Mouse (Mus musculus): ENCODE measurements around the gene Ppp1r17. TPM values are rescaled to one million over a fixed set of nuclear protein-coding genes. Genes with fewer than 3 reads are reported as not detected.

Gene Ppp1r17
- polyA plus RNA-seq, 1 experiment from 2014 or later, result 15.6 TPM

- Histone ChIP-seq H3K4me2 (replicated peaks) (no peak overlapping the region), H3K4me3 (no peak overlapping the region), H3K27me3 (no peaks in the 10 kb centered on the region), H3K36me3 (no peaks in the 10 kb centered on the region), H3K4me1 (no peaks in the 10 kb centered on the region), H3K27ac (peak overlapping the region; percentile 53), H3K9me3 (replicated peaks) (no peaks in the 10 kb centered on the region), H3K9ac (no peak overlapping the region)
- 34% methylated on average over 5 of the region's 5 CpGs for WGBS
- peak; percentile 66 for ATAC-seq (ENCODE audit: low FRiP score)
Observed at GRCm38 (mm10) chr6:56044270-56044669, 27.0 kb downstream of the Ppp1r17 start.

GRCm38 (mm10) chr6:56044716-56045115, 27.4 kb downstream of the Ppp1r17 start:
- 36% methylated on average over 1 of the region's 1 CpGs for WGBS
- Histone ChIP-seq H3K27me3 (no peaks in the 10 kb centered on the region), H3K9ac (no peak overlapping the region), H3K4me1 (no peaks in the 10 kb centered on the region), H3K9me3 (replicated peaks) (no peaks in the 10 kb centered on the region), H3K27ac (peak overlapping the region; percentile 53), H3K4me2 (replicated peaks) (no peak overlapping the region), H3K36me3 (no peaks in the 10 kb centered on the region), H3K4me3 (no peak overlapping the region)
- peak; percentile 83 for ATAC-seq (ENCODE audit: low FRiP score)

- no peak for ATAC-seq (ENCODE audit: low FRiP score)
- 0 out of 2 replicates have a peak, but pooled peaks cover 3% of the 10 kb centered on the region for H3K9me3 ChIP-seq (replicated peaks)
- 91% methylated on average over 3 of the region's 3 CpGs for WGBS
Observed at GRCm38 (mm10) chr6:56048580-56048979, 31.3 kb downstream of the Ppp1r17 start.

GRCm38 (mm10) chr6:56049104-56049503, 31.8 kb downstream of the Ppp1r17 start:
- no peak overlapping the region for H3K4me2 ChIP-seq (replicated peaks)
- no peaks in the 10 kb centered on the region for H3K36me3 ChIP-seq
- H3K4me1 ChIP-seq, result no peaks in the 10 kb centered on the region
- H3K9me3 ChIP-seq (replicated peaks), result 0 out of 2 replicates have a peak, but pooled peaks cover 3% of the 10 kb centered on the region
- H3K27ac ChIP-seq, result no peak overlapping the region
- ATAC-seq (ENCODE audit: low FRiP score), result 0 out of 2 replicates have a peak, but pooled peaks have one; percentile 57
- H3K9ac ChIP-seq, result no peak overlapping the region
- no peak overlapping the region for H3K4me3 ChIP-seq
- WGBS, result 30% methylated on average over 4 of the region's 4 CpGs
- H3K27me3 ChIP-seq, result no peaks in the 10 kb centered on the region

More at GRCm38 (mm10) chr6:56048580-56048979, 31.3 kb downstream of the Ppp1r17 start:
- Histone ChIP-seq H3K4me1 (no peaks in the 10 kb centered on the region), H3K4me2 (replicated peaks) (no peak overlapping the region), H3K4me3 (no peak overlapping the region), H3K36me3 (no peaks in the 10 kb centered on the region), H3K27ac (no peak overlapping the region), H3K27me3 (no peaks in the 10 kb centered on the region), H3K9ac (no peak overlapping the region)

GRCm38 (mm10) chr6:56063736-56064135, 46.4 kb downstream of the Ppp1r17 start:
- ATAC-seq (ENCODE audit: low FRiP score), result no peak
- H3K27me3 ChIP-seq, result no peaks in the 10 kb centered on the region
- no peak overlapping the region for H3K9ac ChIP-seq
- H3K4me2 ChIP-seq (replicated peaks), result no peak overlapping the region
- no peaks in the 10 kb centered on the region for H3K4me1 ChIP-seq
- no peaks in the 10 kb centered on the region for H3K36me3 ChIP-seq
- no peak overlapping the region for H3K27ac ChIP-seq
- no peaks in the 10 kb centered on the region for H3K9me3 ChIP-seq (replicated peaks)
- H3K4me3 ChIP-seq, result no peak overlapping the region

GRCm38 (mm10) chr6:56066632-56067282, 49.5 kb downstream of the Ppp1r17 start:
- Histone ChIP-seq H3K36me3 (no peaks in the 10 kb centered on the region), H3K4me3 (no peak overlapping the region), H3K27me3 (no peaks in the 10 kb centered on the region), H3K9me3 (replicated peaks) (no peaks in the 10 kb centered on the region), H3K9ac (no peak overlapping the region), H3K4me2 (replicated peaks) (no peak overlapping the region), H3K27ac (no peak overlapping the region), H3K4me1 (no peaks in the 10 kb centered on the region)
- 45% methylated on average over 5 of the region's 5 CpGs for WGBS
- peak; percentile 73; the same call in 1 of the 2 replicates for ATAC-seq (ENCODE audit: low FRiP score)

GRCm38 (mm10) chr6:56068516-56068915, 51.2 kb downstream of the Ppp1r17 start:
- H3K4me3 ChIP-seq, result no peak overlapping the region
- no peak overlapping the region for H3K4me2 ChIP-seq (replicated peaks)
- no peaks in the 10 kb centered on the region for H3K4me1 ChIP-seq
- no peak overlapping the region for H3K9ac ChIP-seq
- no peak overlapping the region for H3K27ac ChIP-seq
- ATAC-seq (ENCODE audit: low FRiP score), result no peak
- no peaks in the 10 kb centered on the region for H3K27me3 ChIP-seq
- no peaks in the 10 kb centered on the region for H3K36me3 ChIP-seq
- H3K9me3 ChIP-seq (replicated peaks), result no peaks in the 10 kb centered on the region

GRCm38 (mm10) chr6:56076378-56076805, 59.1 kb downstream of the Ppp1r17 start:
- no peak for ATAC-seq (ENCODE audit: low FRiP score)
- no peak overlapping the region for H3K9ac ChIP-seq
- H3K4me2 ChIP-seq (replicated peaks), result no peak overlapping the region
- no peak overlapping the region for H3K27ac ChIP-seq
- H3K36me3 ChIP-seq, result no peaks in the 10 kb centered on the region
- no peak overlapping the region for H3K4me3 ChIP-seq
- 35% methylated on average over 4 of the region's 4 CpGs for WGBS
- H3K27me3 ChIP-seq, result no peaks in the 10 kb centered on the region
- no peaks in the 10 kb centered on the region; the same call in 1 of the 2 replicates for H3K4me1 ChIP-seq
- no peaks in the 10 kb centered on the region for H3K9me3 ChIP-seq (replicated peaks)

Other genes with a start within 250 kb of the Ppp1r17 start
- 0.13 and 0.17 TPM in 2 replicates for gene Itprid1, start 180.6 kb upstream of the Ppp1r17 start, polyA plus RNA-seq (2016; fragmentation: Nextera tagmentation; extraction: Ambion mirVana)